ENCODE assay signal across 7 mouse cellular contexts in genomic region chr2:148409141-148409540, GRCm38 (mm10). TPM values are rescaled to one million over a fixed set of nuclear protein-coding genes. Genes with fewer than 3 reads are reported as not detected.
DNase-seq lines count a peak whose midpoint lies in the region; ATAC-seq and TF ChIP-seq lines count a peak whose summit lies in the region.

No protein-coding gene starts in this region.

- WGBS in bone marrow, adult 2 months: under 1% methylated on average over 9 of the region's 9 CpGs
- 31% methylated on average over 9 of the region's 9 CpGs for WGBS in forebrain, embryonic 10.5 days
- 25% methylated on average over 9 of the region's 9 CpGs for WGBS in heart, embryonic 14.5 days
- 4% methylated on average over 9 of the region's 9 CpGs for WGBS in liver, embryonic 15.5 days (ENCODE audit: insufficient replicate concordance)
- WGBS in stomach, embryonic 14.5 days: 19% methylated on average over 9 of the region's 9 CpGs

- H3K4me2 ChIP-seq in heart, embryonic 14.5 days (ENCODE audit: low read length): peak overlapping the region; percentile 93; the same call in 1 of the 2 replicates
- H3K4me2 ChIP-seq in liver, embryonic 15.5 days: peak overlapping the region; percentile 61; the same call in 1 of the 2 replicates
- no peak overlapping the region for H3K4me2 ChIP-seq in stomach, embryonic 14.5 days (replicated peaks; ENCODE audit: low read depth, low read length)

- H3K36me3 ChIP-seq in forebrain, embryonic 10.5 days (replicated peaks): no peaks in the 10 kb centered on the region
- no peaks in the 10 kb centered on the region for H3K36me3 ChIP-seq in heart, embryonic 14.5 days (ENCODE audit: control insufficient read depth, insufficient read depth, low read length)
- no peaks in the 10 kb centered on the region for H3K36me3 ChIP-seq in liver, embryonic 15.5 days (replicated peaks)
- no peaks in the 10 kb centered on the region for H3K36me3 ChIP-seq in stomach, embryonic 14.5 days (ENCODE audit: control insufficient read depth, insufficient read depth, low read length)

- H3K9ac ChIP-seq in heart, embryonic 14.5 days (ENCODE audit: low read length): no peak overlapping the region
- H3K9ac ChIP-seq in liver, embryonic 15.5 days: no peak overlapping the region
- no peak overlapping the region for H3K9ac ChIP-seq in stomach, embryonic 14.5 days (replicated peaks; ENCODE audit: low read depth, low read length)

- H3K9me3 ChIP-seq in forebrain, embryonic 10.5 days: no peaks in the 10 kb centered on the region
- no peaks in the 10 kb centered on the region for H3K9me3 ChIP-seq in heart, embryonic 14.5 days (ENCODE audit: control insufficient read depth, low read length)
- H3K9me3 ChIP-seq in liver, embryonic 15.5 days (replicated peaks): no peaks in the 10 kb centered on the region
- no peaks in the 10 kb centered on the region for H3K9me3 ChIP-seq in stomach, embryonic 14.5 days (ENCODE audit: control insufficient read depth, low read depth, low read length)

- H3K4me3 ChIP-seq in bone marrow, adult 2 months (replicated peaks; ENCODE audit: control insufficient read depth, low read depth, low read length): no peak overlapping the region
- H3K4me3 ChIP-seq in forebrain, embryonic 10.5 days: no peak overlapping the region
- no peak overlapping the region for H3K4me3 ChIP-seq in heart, embryonic 14.5 days (ENCODE audit: control insufficient read depth in 1 of 2, insufficient read depth in 1 of 2, low read depth in 1 of 2, low read length in 2 of 2)
- no peak overlapping the region for H3K4me3 ChIP-seq in liver, embryonic 15.5 days (replicated peaks)
- H3K4me3 ChIP-seq in stomach, embryonic 14.5 days (ENCODE audit: low read depth, low read length): no peak overlapping the region

- H3K27ac ChIP-seq in bone marrow, adult 2 months (ENCODE audit: control insufficient read depth, insufficient read depth, low read depth, low read length, poor library complexity): no peak overlapping the region
- no peak overlapping the region for H3K27ac ChIP-seq in forebrain, embryonic 10.5 days
- H3K27ac ChIP-seq in heart, embryonic 14.5 days (replicated peaks in 1 of 2; ENCODE audit: control insufficient read depth in 1 of 2, insufficient read depth in 1 of 2, low read depth in 2 of 2, low read length in 2 of 2): no peak overlapping the region
- H3K27ac ChIP-seq in liver, embryonic 15.5 days (replicated peaks): no peak overlapping the region
- no peak overlapping the region for H3K27ac ChIP-seq in stomach, embryonic 14.5 days (ENCODE audit: low read length)

- peak; percentile 85 for TF ChIP-seq CTCF in bone marrow, adult 2 months (IDR thresholded peaks at IDR 0.05; ENCODE audit: control insufficient read depth, insufficient read depth, low read length)

- H3K27me3 ChIP-seq in forebrain, embryonic 10.5 days (ENCODE audit: poor library complexity, severe bottlenecking): peaks cover 53% of the 10 kb centered on the region
- H3K27me3 ChIP-seq in heart, embryonic 14.5 days (ENCODE audit: control insufficient read depth, insufficient read depth, low read length): peaks cover 28% of the 10 kb centered on the region
- peaks cover 36% of the 10 kb centered on the region for H3K27me3 ChIP-seq in liver, embryonic 15.5 days
- 0 out of 2 replicates have a peak, but pooled peaks cover 5% of the 10 kb centered on the region for H3K27me3 ChIP-seq in stomach, embryonic 14.5 days (ENCODE audit: control insufficient read depth, insufficient read depth, low read length)

- ATAC-seq in heart, embryonic 14.5 days (ENCODE audit: insufficient number of reproducible peaks, insufficient read depth, low FRiP score, low read depth): peak; percentile 59; the same call in 1 of the 2 replicates
- ATAC-seq in liver, embryonic 15.5 days (ENCODE audit: insufficient read depth): peak; percentile 65
- peak; percentile 78 for ATAC-seq in stomach, embryonic 14.5 days (ENCODE audit: insufficient number of reproducible peaks, insufficient read depth, low FRiP score, low read depth)

- peak; percentile 63 for DNase-seq in forebrain, embryonic 10.5 days (ENCODE audit: extremely low spot score, low spot score)
- DNase-seq in kidney, postnatal 10 days: peak; percentile 90
- peak; percentile 60 to 84 for DNase-seq in natural killer cell, adult 2 months (ENCODE audit: low spot score in 2 of 2)

- H3K4me1 ChIP-seq in bone marrow, adult 2 months (ENCODE audit: control insufficient read depth, insufficient read depth, low read length): no peaks in the 10 kb centered on the region; the same call in 1 of the 2 replicates
- peaks cover 38% of the 10 kb centered on the region for H3K4me1 ChIP-seq in forebrain, embryonic 10.5 days
- peaks cover 8 to 15% of the 10 kb centered on the region in 2 experiments; a peak in 3 of 4 replicates for H3K4me1 ChIP-seq in heart, embryonic 14.5 days (ENCODE audit: control insufficient read depth in 2 of 2, insufficient read depth in 2 of 2, low read length in 2 of 2)
- H3K4me1 ChIP-seq in liver, embryonic 15.5 days (replicated peaks): peaks cover 24% of the 10 kb centered on the region
- peaks cover 5% of the 10 kb centered on the region; the same call in 1 of the 2 replicates for H3K4me1 ChIP-seq in stomach, embryonic 14.5 days (ENCODE audit: control insufficient read depth, insufficient read depth, low read length)

- TF ChIP-seq POLR2A in bone marrow, adult 2 months (IDR thresholded peaks at IDR 0.05; ENCODE audit: borderline replicate concordance, control insufficient read depth, low read depth, low read length): no peak

RNA-seq across cellular contexts. Expression of gene Thbd, which starts 1.2 kb away (rescaled TPM):
- polyA plus RNA-seq in bone marrow, adult 2 months (2011; ENCODE audit: insufficient read depth, insufficient read length, low replicate concordance, missing spikeins): 3.1 and 5.9 TPM in 2 replicates
- 4.1 and 4.8 TPM in 2 replicates for polyA plus RNA-seq in forebrain, embryonic 10.5 days (2016; fragmentation: Nextera tagmentation; extraction: Ambion mirVana)
- 13.6 and 20.0 TPM in 2 replicates for polyA plus RNA-seq in heart, embryonic 14.5 days (2014; fragmentation: Nextera tagmentation; extraction: Ambion mirVana)
- polyA plus RNA-seq in liver, embryonic 15.5 days (2015; fragmentation: Nextera tagmentation; extraction: Ambion mirVana): 1.3 and 1.7 TPM in 2 replicates
- polyA plus RNA-seq in stomach, embryonic 14.5 days (2014; fragmentation: Nextera tagmentation; extraction: Ambion mirVana): 25.9 and 28.5 TPM in 2 replicates

RNA-seq across cellular contexts. Expression of gene Sstr4, which starts 14.0 kb away (rescaled TPM):
- polyA plus RNA-seq in bone marrow, adult 2 months (2011; ENCODE audit: insufficient read depth, insufficient read length, low replicate concordance, missing spikeins): not detected in 2 replicates
- polyA plus RNA-seq in forebrain, embryonic 10.5 days (2016; fragmentation: Nextera tagmentation; extraction: Ambion mirVana): 1.1 TPM in 2 replicates
- 0.78 and 1.5 TPM in 2 replicates for polyA plus RNA-seq in heart, embryonic 14.5 days (2014; fragmentation: Nextera tagmentation; extraction: Ambion mirVana)
- not detected in 2 replicates for polyA plus RNA-seq in liver, embryonic 15.5 days (2015; fragmentation: Nextera tagmentation; extraction: Ambion mirVana)
- polyA plus RNA-seq in stomach, embryonic 14.5 days (2014; fragmentation: Nextera tagmentation; extraction: Ambion mirVana): 3.9 and 4.0 TPM in 2 replicates

RNA-seq across cellular contexts. Expression of gene Cd93, which starts 34.2 kb away (rescaled TPM):
- polyA plus RNA-seq in bone marrow, adult 2 months (2011; ENCODE audit: insufficient read depth, insufficient read length, low replicate concordance, missing spikeins): 9.0 and 14.5 TPM in 2 replicates
- 5.0 and 5.1 TPM in 2 replicates for polyA plus RNA-seq in forebrain, embryonic 10.5 days (2016; fragmentation: Nextera tagmentation; extraction: Ambion mirVana)
- polyA plus RNA-seq in heart, embryonic 14.5 days (2014; fragmentation: Nextera tagmentation; extraction: Ambion mirVana): 31.2 and 32.0 TPM in 2 replicates
- 1.9 and 2.2 TPM in 2 replicates for polyA plus RNA-seq in liver, embryonic 15.5 days (2015; fragmentation: Nextera tagmentation; extraction: Ambion mirVana)
- polyA plus RNA-seq in stomach, embryonic 14.5 days (2014; fragmentation: Nextera tagmentation; extraction: Ambion mirVana): 12.8 and 13.7 TPM in 2 replicates
